Mouse (Mus musculus): ENCODE results near the gene Urb2.

Urb2 gene

GRCm38 (mm10) chr8:124021237-124022227 lies at the start of gene Urb2, which contains the start of gene Taf5l:
TSS of gene Urb2 (plus strand) at chr8:124021508.
TSS of gene Taf5l (minus strand) at chr8:124021397.
- DNase-seq (ENCODE audit: extremely low spot score), result peak; percentile 94

- DNase-seq (ENCODE audit: extremely low spot score), result no peak
Measured at GRCm38 (mm10) chr8:123973495-123973894, 47.8 kb upstream of the Urb2 start.

- no peak for DNase-seq (ENCODE audit: extremely low spot score)
Measured at GRCm38 (mm10) chr8:123977499-123977898, 43.8 kb upstream of the Urb2 start.

GRCm38 (mm10) chr8:123978166-123978838 lies 43.0 kb upstream of the Urb2 start:
- no peak for DNase-seq (ENCODE audit: extremely low spot score)

GRCm38 (mm10) chr8:123978926-123979325 lies 42.4 kb upstream of the Urb2 start:
- no peak for DNase-seq (ENCODE audit: extremely low spot score)

GRCm38 (mm10) chr8:123980239-123980638 lies 41.1 kb upstream of the Urb2 start:
- DNase-seq (ENCODE audit: extremely low spot score), result no peak

GRCm38 (mm10) chr8:123981674-123982073 lies 39.6 kb upstream of the Urb2 start:
- DNase-seq (ENCODE audit: extremely low spot score), result no peak

- DNase-seq (ENCODE audit: extremely low spot score), result no peak
Measured at GRCm38 (mm10) chr8:123982291-123982793, 39.0 kb upstream of the Urb2 start.

- DNase-seq (ENCODE audit: extremely low spot score), result peak; percentile 89
Measured at GRCm38 (mm10) chr8:123982826-123983400, 38.4 kb upstream of the Urb2 start, which contains the start of gene Abcb10. TSS of gene Abcb10 (minus strand) at chr8:123983122.

- DNase-seq (ENCODE audit: extremely low spot score), result no peak
Measured at GRCm38 (mm10) chr8:123988605-123989038, 32.7 kb upstream of the Urb2 start.

GRCm38 (mm10) chr8:123989128-123989527 lies 32.2 kb upstream of the Urb2 start:
- DNase-seq (ENCODE audit: extremely low spot score), result no peak

GRCm38 (mm10) chr8:123990277-123991049 lies 30.8 kb upstream of the Urb2 start:
- no peak for DNase-seq (ENCODE audit: extremely low spot score)

GRCm38 (mm10) chr8:123992587-123992986 lies 28.7 kb upstream of the Urb2 start:
- DNase-seq (ENCODE audit: extremely low spot score), result no peak

- DNase-seq (ENCODE audit: extremely low spot score), result no peak
Measured at GRCm38 (mm10) chr8:123993597-123993996, 27.7 kb upstream of the Urb2 start.

- no peak for DNase-seq (ENCODE audit: extremely low spot score)
Measured at GRCm38 (mm10) chr8:123993997-123994396, 27.3 kb upstream of the Urb2 start.

GRCm38 (mm10) chr8:123999568-123999967 lies 21.7 kb upstream of the Urb2 start:
- DNase-seq (ENCODE audit: extremely low spot score), result no peak

GRCm38 (mm10) chr8:124002546-124003108 lies 18.7 kb upstream of the Urb2 start:
- no peak for DNase-seq (ENCODE audit: extremely low spot score)

GRCm38 (mm10) chr8:124007829-124008228 lies 13.5 kb upstream of the Urb2 start:
- no peak for DNase-seq (ENCODE audit: extremely low spot score)

GRCm38 (mm10) chr8:124011580-124011979 lies 9.7 kb upstream of the Urb2 start:
- DNase-seq (ENCODE audit: extremely low spot score), result no peak

GRCm38 (mm10) chr8:124011989-124012586 lies 9.2 kb upstream of the Urb2 start:
- DNase-seq (ENCODE audit: extremely low spot score), result no peak

All from embryo, embryonic 9.5 days (tissue).